Mouse (Mus musculus) adrenal gland, adult 2 months (tissue): ENCODE measurements at regions not wholly inside any gene's neighbourhood (a gene's known extent, or its start where the extent isn't known, plus 50 kb on each side); places are given as distances from the start of the nearest gene placed in this dataset.

Experiments used
- DNase-seq: peaks from one replicate; pipeline ENCODE4 v3.0.0; 2021

DNA sequence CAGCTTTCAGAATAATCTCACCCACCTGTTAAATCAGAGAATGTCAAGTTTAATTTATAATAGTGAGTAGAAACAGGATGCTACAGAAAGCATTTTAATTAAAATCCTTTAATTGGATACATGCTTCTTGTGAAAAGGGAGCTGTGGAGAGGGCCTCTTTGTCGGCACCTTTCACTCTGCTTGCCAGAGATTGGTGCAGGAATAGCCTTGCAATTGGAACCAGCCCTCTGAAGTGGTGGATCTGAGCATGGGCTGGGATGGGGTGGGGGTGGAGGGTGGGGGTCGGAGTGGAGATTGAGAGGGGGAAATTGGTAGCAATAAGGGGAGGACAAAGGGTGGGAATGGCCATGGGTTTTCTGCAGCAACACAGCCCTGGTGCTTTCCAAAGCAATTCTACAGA lies 207.2 kb downstream of the Tbx15 start:
- no peak for DNase-seq

GRCm38 (mm10) chr3:99447813-99448212 lies 207.6 kb downstream of the Tbx15 start:
- DNase-seq: no peak

DNA sequence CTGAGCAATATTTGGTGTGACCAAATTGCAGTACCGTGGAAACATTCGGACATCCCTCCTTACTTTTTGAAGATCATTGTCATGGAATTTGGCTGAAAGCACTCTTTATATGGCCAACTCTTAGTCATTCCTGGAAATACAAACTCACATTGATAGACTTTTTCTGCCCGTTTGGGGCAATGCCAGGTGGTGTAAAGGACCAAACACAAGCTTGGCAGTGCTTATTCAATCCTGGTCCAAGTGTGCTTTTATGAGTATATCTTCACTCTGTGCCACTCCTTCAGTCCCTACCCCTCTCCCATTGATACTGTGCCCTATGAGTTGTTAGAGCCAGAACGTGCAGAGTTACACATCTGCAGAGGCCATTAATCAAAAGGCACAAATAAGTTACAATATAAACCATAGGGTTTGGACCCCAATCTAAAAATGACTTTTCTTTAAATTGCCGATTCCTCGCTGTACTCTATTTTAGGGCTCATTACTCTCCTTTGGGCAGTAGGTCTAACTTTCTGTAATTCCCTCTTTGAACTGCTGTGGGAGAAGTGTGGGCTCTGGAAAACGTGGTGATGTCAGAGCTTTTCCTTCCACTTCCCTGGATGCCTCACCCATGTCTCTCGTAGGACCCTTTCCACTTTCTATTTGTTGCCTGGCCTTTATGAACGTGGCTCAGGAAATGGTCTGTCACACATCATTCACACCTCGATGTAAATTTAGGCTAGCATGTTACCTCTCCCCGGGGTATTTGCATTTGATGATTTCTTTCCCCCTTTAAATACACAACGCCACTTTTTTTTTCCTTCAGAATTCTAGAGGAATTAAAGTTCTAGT lies 219.1 kb downstream of the Tbx15 start:
- no peak for DNase-seq

DNA sequence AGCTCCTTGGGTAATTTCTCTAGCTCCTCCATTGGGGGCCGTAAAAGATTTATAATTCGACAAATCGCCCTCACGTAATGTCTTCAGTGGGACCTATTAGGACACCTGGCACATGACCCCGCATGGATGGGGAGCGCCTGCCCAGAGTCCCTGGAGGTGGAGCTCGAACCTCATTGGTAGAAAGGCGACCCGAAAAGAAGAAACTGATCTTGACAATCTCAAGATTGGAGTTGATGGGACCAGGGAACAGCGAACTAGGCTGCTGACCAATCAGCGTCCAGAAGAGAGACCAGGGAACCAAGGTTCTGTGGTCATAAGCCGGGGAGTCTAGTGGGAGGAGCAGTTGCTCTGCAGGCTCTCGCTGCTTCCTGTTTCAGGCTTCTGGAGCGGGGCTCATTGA lies 259.8 kb downstream of the Tbx15 start:
- DNase-seq: peak; percentile 5

- DNase-seq: no peak
Observed at GRCm38 (mm10) chr3:99504772-99505171, 264.6 kb downstream of the Tbx15 start.

GRCm38 (mm10) chr3:99512250-99512649 lies 272.1 kb downstream of the Tbx15 start:
- no peak for DNase-seq

GRCm38 (mm10) chr3:99512933-99513332 lies 272.8 kb downstream of the Tbx15 start:
- no peak for DNase-seq

DNA sequence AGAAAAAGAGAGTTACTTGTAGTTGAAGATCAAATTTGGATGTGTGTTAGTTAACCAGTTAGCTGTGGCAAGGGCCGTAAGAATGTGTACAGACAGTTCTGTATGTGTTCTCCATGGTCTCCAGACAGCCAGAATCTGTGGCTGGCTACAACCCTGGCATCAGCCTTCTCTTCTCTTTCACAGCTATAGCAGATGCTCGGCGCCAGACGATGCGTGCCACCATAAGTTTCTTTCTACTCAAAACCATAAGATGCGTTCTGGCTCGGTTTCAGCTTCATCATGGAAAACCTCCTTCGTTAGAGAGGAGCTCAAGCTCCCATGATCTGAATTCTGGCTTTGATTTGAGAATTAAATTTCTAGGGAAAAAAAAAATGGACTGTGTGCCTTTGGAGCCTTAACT lies 275.6 kb downstream of the Tbx15 start:
- no peak for DNase-seq

- no peak for DNase-seq
Observed at GRCm38 (mm10) chr3:99560917-99561316, 320.7 kb downstream of the Tbx15 start.

DNA sequence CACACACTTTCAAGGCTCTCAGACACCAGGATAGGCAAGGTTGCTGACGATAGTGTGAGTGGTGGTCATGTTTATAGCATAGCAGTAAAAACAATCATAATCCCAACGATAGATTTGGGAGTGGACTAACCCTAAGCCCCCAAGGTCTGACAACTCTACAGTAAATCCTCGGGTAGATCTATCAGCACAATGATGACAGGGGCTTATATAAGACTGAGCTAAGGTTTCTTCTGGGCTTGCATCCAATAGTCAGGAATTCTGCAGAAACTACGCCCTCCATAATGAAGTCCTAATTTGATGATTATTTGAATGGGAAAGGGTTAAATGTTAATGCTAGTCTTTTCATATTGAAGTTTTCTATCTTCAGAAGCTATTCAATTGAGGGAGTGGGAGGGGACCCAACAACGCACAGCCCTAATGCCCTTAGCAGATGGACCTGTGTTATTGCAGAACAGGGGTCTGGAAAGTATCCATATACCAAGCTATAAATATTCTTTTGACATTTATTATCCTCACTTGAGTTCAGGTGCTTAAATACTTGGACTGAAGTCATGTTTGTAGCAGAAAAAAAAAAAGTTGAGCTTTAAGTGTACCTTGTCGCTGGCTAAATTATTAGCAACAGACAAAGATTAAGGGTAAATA lies 311.8 kb upstream of the Spag17 start:
- no peak for DNase-seq

- DNase-seq: no peak
Observed at GRCm38 (mm10) chr3:99573977-99574373, 311.2 kb upstream of the Spag17 start.

DNA sequence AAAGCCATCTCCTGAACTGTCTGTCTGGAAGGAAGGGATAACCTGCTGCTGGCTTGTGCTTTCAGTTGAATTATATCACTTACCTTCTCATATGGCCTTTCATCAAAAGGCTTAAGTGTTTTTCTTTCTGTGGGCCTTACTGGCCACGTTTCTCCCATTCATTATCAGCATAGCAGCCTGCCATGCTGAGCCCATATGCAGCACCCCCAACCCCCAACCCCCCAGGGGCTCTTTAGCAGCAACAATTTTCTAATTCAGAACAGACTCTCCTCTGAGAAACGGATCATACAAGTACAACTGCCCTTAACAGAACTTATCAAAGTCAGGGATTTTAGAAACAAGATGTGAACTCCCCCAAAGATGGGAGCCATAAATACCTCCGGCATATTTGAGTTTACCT lies 282.5 kb upstream of the Spag17 start:
- DNase-seq: no peak

DNA sequence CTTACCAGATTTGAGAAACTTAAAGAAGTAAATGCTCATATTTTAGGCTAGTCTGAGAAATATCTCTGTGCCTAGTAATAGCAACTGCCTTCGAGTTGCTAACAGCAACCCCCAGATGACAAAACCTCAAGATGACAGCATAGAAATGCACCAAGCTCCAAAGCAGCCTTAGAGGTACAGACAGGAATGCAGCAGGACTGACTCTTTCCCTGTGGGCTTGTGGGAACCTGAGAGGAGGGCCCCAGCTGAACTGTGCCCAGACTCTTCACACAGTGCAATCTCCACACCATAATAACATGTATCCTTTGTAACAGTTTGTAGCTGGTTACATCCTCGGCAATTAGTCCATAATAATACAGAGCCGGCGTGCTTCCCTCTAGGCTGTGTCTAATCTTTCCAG lies 252.9 kb upstream of the Spag17 start:
- DNase-seq: no peak

DNA sequence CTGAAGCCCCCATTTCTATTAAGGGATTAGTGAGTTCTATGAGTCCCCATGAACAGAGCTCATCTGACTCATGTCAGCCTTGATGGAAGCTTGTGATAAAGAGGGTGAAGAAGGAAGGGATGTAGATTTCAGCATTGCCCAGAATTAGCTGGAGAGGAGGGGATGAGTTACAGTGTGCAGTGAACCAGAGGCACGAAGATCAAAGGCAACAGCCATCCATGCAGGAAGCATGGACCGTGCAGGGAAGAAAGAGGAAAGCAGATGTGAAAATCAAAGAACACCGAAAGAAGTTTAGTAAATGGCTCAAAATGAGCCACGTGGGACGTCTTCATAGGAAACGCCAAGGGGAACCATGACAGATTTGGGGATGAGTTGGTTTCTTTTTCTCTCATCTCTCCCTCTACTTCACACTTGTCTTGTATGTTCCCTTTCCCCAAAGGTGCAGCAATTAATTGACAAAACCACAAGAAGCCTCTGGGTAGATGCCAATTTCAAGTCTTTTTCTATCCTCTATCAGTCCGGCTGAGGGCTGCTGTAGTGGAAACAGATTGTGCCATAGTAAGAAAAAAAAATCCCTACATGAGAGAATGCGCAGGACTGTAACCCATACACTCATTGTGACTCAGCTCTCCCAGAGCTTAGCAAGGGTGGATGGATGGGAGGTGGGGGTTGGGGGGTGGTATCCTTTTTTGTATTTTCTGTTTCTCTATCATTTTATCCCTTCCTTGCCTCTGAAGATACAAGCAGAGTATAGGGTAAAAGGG lies 243.7 kb upstream of the Spag17 start:
- no peak for DNase-seq

DNA sequence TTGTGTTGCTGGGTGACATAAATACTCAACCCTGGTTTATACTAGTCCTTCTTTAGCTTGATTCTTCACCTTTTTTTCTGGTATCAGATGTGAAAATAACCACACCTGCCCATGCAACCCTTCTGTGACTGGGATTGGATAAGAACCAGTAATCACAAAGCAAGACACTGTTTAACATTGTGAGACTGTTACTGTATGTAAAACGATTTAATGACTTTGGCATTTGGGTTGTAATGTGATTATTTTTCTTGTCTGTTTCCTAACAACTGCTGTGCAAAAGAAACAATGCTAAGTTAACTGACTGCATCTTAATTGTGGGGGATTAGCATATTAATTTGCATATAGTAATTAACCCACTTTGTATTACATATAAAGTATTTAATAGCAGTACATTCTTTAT lies 240.3 kb upstream of the Spag17 start:
- DNase-seq: no peak

- no peak for DNase-seq
Observed at GRCm38 (mm10) chr3:99645318-99645717, 239.9 kb upstream of the Spag17 start.

DNA sequence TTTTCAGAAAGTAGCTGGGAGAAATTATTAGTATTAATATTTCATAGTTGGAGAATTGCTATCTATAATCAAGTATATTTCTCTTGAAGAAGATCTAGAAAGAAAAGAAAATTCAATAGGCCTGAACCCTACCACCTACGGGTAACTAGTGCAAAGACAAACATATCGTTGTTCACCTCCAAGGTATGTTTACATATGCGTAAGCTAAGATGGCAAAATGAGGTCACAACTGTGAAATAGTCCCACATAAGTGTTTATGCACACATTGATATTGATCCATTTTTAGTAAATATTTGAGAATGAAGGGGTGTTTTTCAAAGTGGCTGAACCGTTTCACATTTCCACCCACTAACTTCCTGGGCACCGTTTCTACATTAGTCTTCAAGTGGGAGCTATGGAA lies 227.6 kb upstream of the Spag17 start:
- DNase-seq: no peak

DNA sequence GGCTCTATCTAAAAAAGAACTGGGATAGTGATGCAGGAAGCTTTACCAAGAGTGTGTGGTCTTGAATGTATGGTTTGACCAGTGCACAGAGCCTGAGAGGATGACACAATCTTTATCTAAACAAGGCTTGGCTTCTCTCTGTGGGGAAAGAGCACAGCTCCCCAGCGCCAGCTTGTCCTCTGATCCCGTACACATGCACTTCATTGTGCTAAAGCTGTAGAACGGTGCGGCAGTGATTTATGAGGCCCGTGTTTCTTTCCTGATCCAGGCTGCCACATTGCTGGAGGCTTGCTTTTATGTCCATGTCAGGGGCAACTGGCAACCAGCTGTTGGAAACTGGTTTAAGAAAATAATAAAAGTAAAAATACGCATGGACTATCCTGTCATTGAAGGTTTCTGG lies 221.4 kb upstream of the Spag17 start:
- DNase-seq: no peak

GRCm38 (mm10) chr3:99665363-99665762 lies 219.8 kb upstream of the Spag17 start:
- DNase-seq: no peak

- no peak for DNase-seq
Observed at GRCm38 (mm10) chr3:99665902-99666768, 219.1 kb upstream of the Spag17 start.

GRCm38 (mm10) chr3:99674145-99674544 lies 211.1 kb upstream of the Spag17 start:
- DNase-seq: no peak

DNA sequence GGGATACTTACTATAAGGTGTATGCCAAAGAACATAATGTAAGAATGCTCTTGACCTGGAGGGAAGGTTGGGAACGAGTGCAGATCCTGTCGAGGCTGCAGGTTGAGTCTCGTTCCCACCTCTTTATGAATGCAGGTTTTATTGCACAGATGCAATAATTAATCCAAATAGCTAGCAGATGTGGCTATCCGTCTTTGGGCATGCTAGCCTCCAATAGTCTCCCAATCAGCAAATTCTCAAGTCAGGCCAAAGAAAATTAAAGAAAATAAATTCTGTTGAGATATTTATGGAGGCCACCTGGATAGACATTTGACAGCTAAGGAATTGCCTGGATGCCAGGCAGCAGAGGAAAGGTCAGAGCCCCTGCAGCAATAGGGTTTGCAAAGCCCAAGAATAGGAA lies 175.7 kb upstream of the Spag17 start:
- no peak for DNase-seq
